Mouse (Mus musculus) MEL (cell line): Measurements from ENCODE around the gene Chfr. TPM values are rescaled to one million over a fixed set of nuclear protein-coding genes. Genes with fewer than 3 reads are reported as not detected.

Experiments
- DNase-seq: peaks from one replicate; pipeline ENCODE4 v3.0.0; 2011; ENCODE audit warnings: low read depth, low spot score
- H3K27ac ChIP-seq: 2 replicates; pipeline ENCODE4 v1.5.1; 2012; ENCODE audit warnings: low read depth, mild to moderate bottlenecking, control low read depth, low read length, moderate library complexity; ENCODE audit not compliant: control insufficient read depth
- H3K27me3 ChIP-seq, 2 experiments: fragments of 150-350 bp in 1 of 2; sonication (generic) in 1 of 2; 2 replicates each; pipeline ENCODE4 v1.6.1; 2012; ENCODE audit warnings: low read length in 2 of 2, mild to moderate bottlenecking in 2 of 2, improper control_type of control experiment in 1 of 2, moderate library complexity in 1 of 2; ENCODE audit not compliant: insufficient read depth in 2 of 2, control insufficient read depth in 1 of 2
- H3K36me3 ChIP-seq, 2 experiments: 2 replicates each; pipeline ENCODE4 v1.6.1; 2012 to 2014; ENCODE audit warnings: low read length in 2 of 2, improper control_type of control experiment in 1 of 2, inconsistent platforms in 1 of 2, mild to moderate bottlenecking in 1 of 2; ENCODE audit not compliant: insufficient read depth in 2 of 2, control insufficient read depth in 1 of 2
- H3K4me1 ChIP-seq, 2 experiments: fragments of 150-350 bp in 1 of 2; sonication (generic) in 1 of 2; 2 replicates each; pipeline ENCODE4 v1.6.1; 2012; ENCODE audit warnings: low read length in 2 of 2, improper control_type of control experiment in 1 of 2, mild to moderate bottlenecking in 1 of 2; ENCODE audit not compliant: insufficient read depth in 2 of 2, control insufficient read depth in 1 of 2
- H3K4me3 ChIP-seq, 2 experiments: fragments of 150-350 bp in 1 of 2; sonication (generic) in 1 of 2; 2 replicates each; pipeline ENCODE4 v1.5.1; 2012; ENCODE audit warnings: low read depth in 2 of 2, low read length in 2 of 2, mild to moderate bottlenecking in 2 of 2, moderate library complexity in 2 of 2, control low read depth in 1 of 2, improper control_type of control experiment in 1 of 2; ENCODE audit not compliant: control insufficient read depth in 1 of 2, insufficient read depth in 1 of 2
- H3K79me2 ChIP-seq: 2 replicates; pipeline ENCODE4 v1.6.1; 2012; ENCODE audit warnings: mild to moderate bottlenecking, low read length, moderate library complexity; ENCODE audit not compliant: control insufficient read depth, poor library complexity, insufficient read depth
- H3K9ac ChIP-seq: 2 replicates; pipeline ENCODE4 v1.6.1; 2012; ENCODE audit warnings: low read depth, mild to moderate bottlenecking, control low read depth, low read length, moderate library complexity; ENCODE audit not compliant: control insufficient read depth, poor library complexity, severe bottlenecking
- H3K9me3 ChIP-seq: fragments of 150-350 bp; sonication (generic); replicated peaks from 2 replicates; pipeline ENCODE4 v1.6.1; 2012; ENCODE audit warnings: mild to moderate bottlenecking, low read length, improper control_type of control experiment, moderate library complexity; ENCODE audit not compliant: insufficient read depth
- BHLHE40 ChIP-seq: IDR thresholded peaks from 2 replicates; pipeline ENCODE4 v1.6.1; 2012; ENCODE audit warnings: low read depth, mild to moderate bottlenecking, inconsistent platforms, low read length, improper control_type of control experiment, borderline replicate concordance
- CHD2 ChIP-seq: IDR thresholded peaks from 2 replicates; pipeline ENCODE4 v1.6.1; 2011; ENCODE audit warnings: low read length, improper control_type of control experiment
- CTCF ChIP-seq, 3 experiments: IDR thresholded peaks in 2 of 3; conservative IDR thresholded peaks in 1 of 3; 2 replicates each; pipeline ENCODE4 v1.5.1; 2011 to 2012; ENCODE audit warnings: low read length in 3 of 3, low read depth in 2 of 3, mild to moderate bottlenecking in 2 of 3, improper control_type of control experiment in 1 of 3, inconsistent platforms in 1 of 3, mixed read lengths in 1 of 3, moderate library complexity in 1 of 3; ENCODE audit not compliant: control insufficient read depth in 1 of 3, insufficient read depth in 1 of 3, poor library complexity in 1 of 3, severe bottlenecking in 1 of 3
- E2F4 ChIP-seq: IDR thresholded peaks from 2 replicates; pipeline ENCODE4 v1.6.1; 2011; ENCODE audit warnings: low read depth, low read length, improper control_type of control experiment, borderline replicate concordance
- EP300 ChIP-seq, 2 experiments: IDR thresholded peaks; 2 replicates each; pipeline ENCODE4 v1.6.1; 2011; ENCODE audit warnings: improper control_type of control experiment in 2 of 2, low read length in 2 of 2, low read depth in 1 of 2, mild to moderate bottlenecking in 1 of 2
- GABPA ChIP-seq: IDR thresholded peaks from 2 replicates; pipeline ENCODE4 v1.6.1; 2012; ENCODE audit warnings: low read depth, mild to moderate bottlenecking, inconsistent platforms, low read length, improper control_type of control experiment, moderate library complexity
- JUND ChIP-seq: IDR thresholded peaks from 2 replicates; pipeline ENCODE4 v1.6.1; 2011; ENCODE audit warnings: low read depth, mild to moderate bottlenecking, improper control_type of control experiment, low read length
- MAX ChIP-seq: IDR thresholded peaks from 2 replicates; pipeline ENCODE4 v1.6.1; 2011; ENCODE audit warnings: low read length, improper control_type of control experiment
- MEF2A ChIP-seq: IDR thresholded peaks from 2 replicates; pipeline ENCODE4 v1.6.1; 2014; ENCODE audit warnings: low read depth, mild to moderate bottlenecking, inconsistent platforms, low read length, improper control_type of control experiment; ENCODE audit not compliant: poor library complexity, insufficient replicate concordance, severe bottlenecking; ENCODE audit errors: extremely low read depth
- MXI1 ChIP-seq: IDR thresholded peaks from 2 replicates; pipeline ENCODE4 v1.6.1; 2011; ENCODE audit warnings: mild to moderate bottlenecking, low read depth, low read length, improper control_type of control experiment
- POLR2AphosphoS5 ChIP-seq: IDR thresholded peaks from 2 replicates; pipeline ENCODE4 v1.6.1; 2012; ENCODE audit warnings: low read depth, borderline replicate concordance, mild to moderate bottlenecking, inconsistent platforms, low read length, moderate library complexity, mixed read lengths
- RAD21 ChIP-seq: IDR thresholded peaks from 2 replicates; pipeline ENCODE4 v1.6.1; 2011; ENCODE audit warnings: mild to moderate bottlenecking, low read depth, low read length, improper control_type of control experiment
- RCOR1 ChIP-seq: IDR thresholded peaks from 2 replicates; pipeline ENCODE4 v1.6.1; 2012; ENCODE audit warnings: low read depth, mild to moderate bottlenecking, inconsistent platforms, low read length, improper control_type of control experiment
- SMC3 ChIP-seq: IDR thresholded peaks from 2 replicates; pipeline ENCODE4 v1.6.1; 2011; ENCODE audit warnings: low read depth, low read length, improper control_type of control experiment
- TCF12 ChIP-seq: IDR thresholded peaks from 2 replicates; pipeline ENCODE4 v1.6.1; 2014; ENCODE audit warnings: low read depth, mild to moderate bottlenecking, inconsistent platforms, low read length, improper control_type of control experiment, moderate library complexity
- UBTF ChIP-seq: IDR thresholded peaks from 2 replicates; pipeline ENCODE4 v1.6.1; 2012; ENCODE audit warnings: low read depth, mild to moderate bottlenecking, inconsistent platforms, low read length, improper control_type of control experiment, moderate library complexity, borderline replicate concordance; ENCODE audit not compliant: insufficient read depth
- ZKSCAN1 ChIP-seq: IDR thresholded peaks from 2 replicates; pipeline ENCODE4 v1.6.1; 2012; ENCODE audit warnings: low read depth, mild to moderate bottlenecking, inconsistent platforms, low read length, improper control_type of control experiment, moderate library complexity
- polyA plus RNA-seq, 2 experiments: library from polyadenylated mRNA; stranded (reverse) in 1 of 2; unstranded in 1 of 2; fragments of >175 nt in 1 of 2; fragments of >200 nt in 1 of 2; gene quantifications; 2 replicates each; pipeline versions ENCODE4 v1.2.1 to v1.2.4; 2012; ENCODE audit warnings: low replicate concordance in 2 of 2, low read depth in 1 of 2; ENCODE audit not compliant: insufficient read length in 2 of 2, insufficient read depth in 1 of 2, missing spikeins in 1 of 2
- total RNA-seq: library from RNA; depleted of rRNA; stranded (reverse); fragments of 300-350 nt; gene quantifications from 2 replicates; pipeline ENCODE4 v1.2.3, GENCODE M21; 2012

Gene Chfr
- total and polyA plus RNA-seq, 3 experiments = 50.4 to 63.9 TPM; not detected in 1

GRCm38 (mm10) chr5:110181716-110182115 is 46.1 kb downstream of the Chfr start:
- DNase-seq = no peak
- no peak for TF ChIP-seq UBTF
- no peak for TF ChIP-seq RAD21
- TF ChIP-seq MEF2A = no peak
- TF ChIP-seq MAX = no peak
- TF ChIP-seq MXI1 = no peak
- TF ChIP-seq BHLHE40 = no peak
- no peak for TF ChIP-seq E2F4
- TF ChIP-seq EP300 (IDR thresholded peaks at IDR 0.05; ENCODE audit: low read depth in 1 of 2, low read length in 2 of 2) = no peak
- TF ChIP-seq POLR2AphosphoS5 = no peak
- TF ChIP-seq JUND = no peak
- TF ChIP-seq CHD2 = no peak
- no peak for TF ChIP-seq GABPA
- TF ChIP-seq ZKSCAN1 = no peak
- TF ChIP-seq TCF12 = no peak
- TF ChIP-seq, all 39 proteins: peak for 0
- no peak overlapping the region for H3K27ac ChIP-seq
- H3K4me1 ChIP-seq = peaks cover 10% of the 10 kb centered on the region in 2 experiments
- peaks cover 14% of the 10 kb centered on the region for H3K79me2 ChIP-seq
- peaks cover 7 to 8% of the 10 kb centered on the region in 2 experiments for H3K36me3 ChIP-seq
- no peaks in the 10 kb centered on the region for H3K27me3 ChIP-seq
- no peak overlapping the region for H3K4me3 ChIP-seq
- no peak overlapping the region for H3K9ac ChIP-seq
- H3K9me3 ChIP-seq = no peaks in the 10 kb centered on the region

GRCm38 (mm10) chr5:110203164-110203895 is 67.7 kb downstream of the Chfr start:
- peak; percentile 37 for DNase-seq

More at GRCm38 (mm10) chr5:110203164-110203895, 67.7 kb downstream of the Chfr start:
- Histone ChIP-seq H3K36me3 (peaks cover 0 to 5% of the 10 kb centered on the region in 2 experiments; a peak in 2 of 4 replicates), H3K4me3 (no peak overlapping the region), H3K9ac (no peak overlapping the region), H3K79me2 (no peaks in the 10 kb centered on the region), H3K27ac (no peak overlapping the region), H3K9me3 (no peaks in the 10 kb centered on the region), H3K27me3 (no peaks in the 10 kb centered on the region), H3K4me1 (no peaks in the 10 kb centered on the region)
- TF ChIP-seq RAD21 (peak; percentile 44), CTCF (IDR thresholded peaks at IDR 0.05 in 2 of 3, conservative IDR thresholded peaks at IDR 0.05 in 1 of 3; ENCODE audit: control insufficient read depth in 1 of 3, insufficient read depth in 1 of 3, low read depth in 2 of 3, low read length in 3 of 3, poor library complexity in 1 of 3, severe bottlenecking in 1 of 3) (peak; percentile 43 to 62 (median 44)), RCOR1 (no peak), SMC3 (peak; percentile 26; the same call in 1 of the 2 replicates)
